Mouse (Mus musculus) thymus, adult 2 months (tissue): ENCODE measurements around the gene Nup133.

Experiments
- CTCF ChIP-seq: fragments of 200-500 bp; IDR thresholded peaks from 2 replicates; pipeline ENCODE4 v1.5.1; 2012; ENCODE audit warnings: mild to moderate bottlenecking, control low read depth, low read length, moderate library complexity, borderline replicate concordance; ENCODE audit not compliant: control insufficient read depth, poor library complexity, insufficient read depth; ENCODE audit errors: extremely low read depth
- POLR2A ChIP-seq: fragments of 200-500 bp; IDR thresholded peaks from 2 replicates; pipeline ENCODE4 v1.6.1; 2012; ENCODE audit warnings: mild to moderate bottlenecking, low read length, control low read depth, moderate library complexity; ENCODE audit not compliant: control insufficient read depth, poor library complexity, insufficient read depth; ENCODE audit errors: extremely low read depth

DNA sequence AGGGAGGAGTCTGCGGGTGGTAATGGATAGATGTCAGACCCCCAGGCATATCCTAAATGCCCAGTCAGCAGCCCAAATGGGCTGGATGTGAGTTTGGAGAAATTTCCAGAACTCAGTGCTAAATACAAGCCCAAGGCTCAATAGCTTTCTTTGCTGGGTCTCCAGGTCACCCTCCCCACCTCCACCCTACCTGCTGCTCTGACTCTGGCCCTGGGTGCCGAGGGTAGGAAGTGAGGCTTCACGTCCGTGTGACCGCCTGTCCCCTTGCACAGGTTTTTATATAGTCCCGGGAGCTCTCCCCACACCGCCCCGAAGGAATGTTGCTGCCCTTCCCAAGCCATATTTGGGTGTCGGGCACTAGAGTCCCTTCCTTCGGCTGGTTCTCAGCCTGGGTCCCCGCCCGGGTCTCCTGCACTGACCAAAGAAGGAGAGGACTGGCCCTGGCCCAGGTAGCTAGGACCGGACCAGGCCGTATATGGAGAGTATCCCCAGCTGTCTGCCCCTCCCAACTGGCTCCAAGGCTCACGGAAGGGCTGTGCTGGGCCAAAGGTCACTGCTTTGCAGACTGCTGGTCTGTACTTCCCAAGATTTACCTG lies 54.5 kb downstream of the Nup133 start, which contains the start of gene Acta1:
- TF ChIP-seq CTCF (no peak), POLR2A (no peak)
